In genomic region chr5:140768333-140768732, GRCm38 (mm10) we compare ENCODE assay signal across 8 mouse cellular contexts. TPM values are rescaled to one million over a fixed set of nuclear protein-coding genes. Genes with fewer than 3 reads are reported as not detected.
DNase-seq lines count a peak whose midpoint lies in the region; ATAC-seq and TF ChIP-seq lines count a peak whose summit lies in the region.

No protein-coding gene starts in this region.

- peak overlapping the region; percentile 98 for H3K27ac ChIP-seq in heart, postnatal 0 days (ENCODE audit: low read depth)
- peak overlapping the region; percentile 83 for H3K27ac ChIP-seq in midbrain, embryonic 16.5 days (ENCODE audit: low read length)

- ATAC-seq in megakaryocyte, adult 5-6 weeks (ENCODE audit: poor library complexity, severe bottlenecking), result no peak
- peak; percentile 16; the same call in 1 of the 2 replicates for ATAC-seq in heart, postnatal 0 days (ENCODE audit: insufficient read depth, low read depth)
- ATAC-seq in midbrain, embryonic 16.5 days, result no peak
- no peak for ATAC-seq in erythroblast, adult 5-6 weeks (replicated peaks; ENCODE audit: low FRiP score, poor library complexity, severe bottlenecking)

- no peak overlapping the region for H3K4me2 ChIP-seq in heart, postnatal 0 days (ENCODE audit: low read depth, low read length)
- no peak overlapping the region for H3K4me2 ChIP-seq in midbrain, embryonic 16.5 days (ENCODE audit: low read length)

- peak; percentile 72 for DNase-seq in cerebellum, postnatal 14 days
- no peak for DNase-seq in heart, postnatal 0 days (ENCODE audit: low spot score)
- DNase-seq in left cerebral cortex, postnatal 4 days, result peak; percentile 67
- no peak for DNase-seq in kidney, postnatal 10 days

- H3K36me3 ChIP-seq in megakaryocyte, embryonic 14.5 days (replicated peaks; ENCODE audit: low read length), result peaks cover 39% of the 10 kb centered on the region
- H3K36me3 ChIP-seq in heart, postnatal 0 days (replicated peaks; ENCODE audit: control insufficient read depth, insufficient read depth, low read length), result no peaks in the 10 kb centered on the region
- no peaks in the 10 kb centered on the region for H3K36me3 ChIP-seq in midbrain, embryonic 16.5 days (ENCODE audit: control insufficient read depth, insufficient read depth, low read length)

- no peak for TF ChIP-seq CTCF in heart, postnatal 0 days (IDR thresholded peaks at IDR 0.05; ENCODE audit: low read depth)

- WGBS in heart, postnatal 0 days, result 35% methylated on average over 5 of the region's 5 CpGs
- WGBS in midbrain, embryonic 16.5 days, result 69% methylated on average over 5 of the region's 5 CpGs

- peak overlapping the region; percentile 46; the same call in 1 of the 2 replicates for H3K9ac ChIP-seq in heart, postnatal 0 days (replicated peaks; ENCODE audit: low read depth, low read length)
- peak overlapping the region; percentile 44; the same call in 1 of the 2 replicates for H3K9ac ChIP-seq in midbrain, embryonic 16.5 days (ENCODE audit: low read depth, low read length)

- peaks cover 100% of the 10 kb centered on the region for H3K4me1 ChIP-seq in megakaryocyte, embryonic 14.5 days
- peaks cover 57% of the 10 kb centered on the region for H3K4me1 ChIP-seq in heart, postnatal 0 days (ENCODE audit: control insufficient read depth, insufficient read depth)
- H3K4me1 ChIP-seq in midbrain, embryonic 16.5 days (ENCODE audit: control insufficient read depth, insufficient read depth, low read length), result peaks cover 26% of the 10 kb centered on the region

- no peaks in the 10 kb centered on the region for H3K27me3 ChIP-seq in megakaryocyte, embryonic 14.5 days (replicated peaks)
- H3K27me3 ChIP-seq in heart, postnatal 0 days (ENCODE audit: control insufficient read depth, insufficient read depth, low read length), result no peaks in the 10 kb centered on the region
- H3K27me3 ChIP-seq in midbrain, embryonic 16.5 days (ENCODE audit: control insufficient read depth, insufficient read depth, low read depth, low read length), result no peaks in the 10 kb centered on the region

- intact Hi-C loops in left cerebral cortex, postnatal 4 days (cut with DNase I), result no loop called here

- H3K9me3 ChIP-seq in megakaryocyte, embryonic 14.5 days, result no peaks in the 10 kb centered on the region
- H3K9me3 ChIP-seq in heart, postnatal 0 days (replicated peaks; ENCODE audit: control insufficient read depth, low read length), result no peaks in the 10 kb centered on the region
- H3K9me3 ChIP-seq in midbrain, embryonic 16.5 days (replicated peaks; ENCODE audit: control insufficient read depth, low read length, poor library complexity, severe bottlenecking), result no peaks in the 10 kb centered on the region

- H3K4me3 ChIP-seq in megakaryocyte, embryonic 14.5 days (replicated peaks), result peak overlapping the region; percentile 48
- no peak overlapping the region for H3K4me3 ChIP-seq in heart, postnatal 0 days (ENCODE audit: low read depth, low read length)
- no peak overlapping the region for H3K4me3 ChIP-seq in midbrain, embryonic 16.5 days (ENCODE audit: low read depth, low read length)

- TF ChIP-seq EP300 in heart, postnatal 0 days (IDR thresholded peaks at IDR 0.05; ENCODE audit: low read depth), result no peak

RNA-seq across cellular contexts. Expression of gene Amz1, which starts 44.4 kb away (rescaled TPM):
- polyA plus RNA-seq in megakaryocyte, embryonic 14.5 days (2012; ENCODE audit: insufficient read depth, low replicate concordance), result 4.5 TPM in 1 of 2 replicates, not detected in the other
- total RNA-seq in megakaryocyte, adult 5-6 weeks (2015), result 2.5 and 4.4 TPM in 2 replicates
- 3.0 and 4.4 TPM in 2 replicates for total RNA-seq in megakaryocyte, adult 5-6 weeks (2017)
- total RNA-seq in heart, postnatal 0 days (2014; rRNA removed; ENCODE audit: low replicate concordance), result 0.08 and 0.15 TPM in 2 replicates
- 0.81 and 0.94 TPM in 2 replicates for polyA plus RNA-seq in heart, postnatal 0 days (2015; fragmentation: Nextera tagmentation; extraction: Ambion mirVana)
- total RNA-seq in left cerebral cortex, postnatal 4 days (2021), result 10 to 100 TPM; 19.3 to 26.0 TPM
- 5.7 and 11.6 TPM in 2 replicates for polyA plus RNA-seq in midbrain, embryonic 16.5 days (2015; fragmentation: Nextera tagmentation; extraction: Ambion mirVana)
- total RNA-seq in erythroblast, adult 5-6 weeks (2015; ENCODE audit: low replicate concordance), result 0.38 and 6.1 TPM in 2 replicates
- total RNA-seq in erythroblast, adult 5-6 weeks (2017; ENCODE audit: low replicate concordance), result 0.28 and 1.3 TPM in 2 replicates

Comparison
In these comparisons a context has a peak if more than half of its experiments do, and no peak if none do; other contexts are left out.
1. DNase-seq: peak in cerebellum, postnatal 14 days (2 of 2) and left cerebral cortex, postnatal 4 days (single experiment); none in heart, postnatal 0 days (single experiment) and kidney, postnatal 10 days (single experiment).